Mouse (Mus musculus) brain, embryonic 14.5 days (tissue): ENCODE measurements at regions not wholly inside any gene's neighbourhood (a gene's known extent, or its start where the extent isn't known, plus 50 kb on each side); places are given as distances from the start of the nearest gene placed in this dataset.

Source experiments
- DNase-seq: peaks from one replicate; pipeline ENCODE4 v3.0.0-alpha.2; 2011; ENCODE audit warnings: low read depth
- CTCF ChIP-seq: fragments of 200-500 bp; IDR thresholded peaks from 2 replicates; pipeline ENCODE4 v1.5.1; 2012; ENCODE audit warnings: inconsistent platforms, mild to moderate bottlenecking, moderate library complexity, borderline replicate concordance; ENCODE audit not compliant: insufficient read depth, insufficient read length; ENCODE audit errors: extremely low read depth
- POLR2A ChIP-seq: fragments of 200-500 bp; IDR thresholded peaks from 2 replicates; pipeline ENCODE4 v1.6.1; 2012; ENCODE audit warnings: mild to moderate bottlenecking, inconsistent platforms, borderline replicate concordance; ENCODE audit not compliant: poor library complexity, insufficient read depth, insufficient read length, severe bottlenecking; ENCODE audit errors: extremely low read depth

GRCm38 (mm10) chr2:70914372-70914771 lies 88.8 kb upstream of the Tlk1 start:
- TF ChIP-seq POLR2A = no peak
- no peak for TF ChIP-seq CTCF
- no peak for DNase-seq

- DNase-seq = no peak
Observed at GRCm38 (mm10) chr2:70909401-70909800, 83.9 kb upstream of the Tlk1 start.

DNA sequence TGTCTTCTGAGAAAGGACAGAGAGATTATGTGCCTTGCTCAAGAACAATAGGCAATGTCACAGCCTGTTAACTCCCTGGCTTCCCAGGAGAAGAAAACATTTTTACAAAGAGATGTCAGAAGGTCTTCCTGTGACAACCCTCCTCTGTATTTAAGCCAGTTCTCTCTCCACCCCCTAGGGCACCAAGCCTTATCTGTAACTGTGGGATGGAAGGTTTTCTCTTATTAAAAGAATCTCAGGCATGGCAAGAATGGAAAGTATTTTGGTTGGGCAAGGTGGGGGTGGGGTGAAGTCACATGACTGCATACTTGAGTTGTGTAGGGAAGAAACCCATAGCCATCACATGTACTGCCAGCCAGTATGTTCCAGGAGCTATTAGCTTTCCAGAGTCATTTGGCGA lies 83.1 kb upstream of the Tlk1 start:
- DNase-seq = peak; percentile 45

More at GRCm38 (mm10) chr2:70909401-70909800, 83.9 kb upstream of the Tlk1 start:
- no peak for TF ChIP-seq CTCF
- no peak for TF ChIP-seq POLR2A

GRCm38 (mm10) chr2:70906216-70906615 lies 80.7 kb upstream of the Tlk1 start:
- no peak for TF ChIP-seq CTCF
- no peak for TF ChIP-seq POLR2A
- DNase-seq = no peak

More for the DNA sequence above, 83.1 kb upstream of the Tlk1 start:
- TF ChIP-seq CTCF = no peak
- no peak for TF ChIP-seq POLR2A

- no peak for DNase-seq
- TF ChIP-seq CTCF (no peak), POLR2A (no peak)
Observed at GRCm38 (mm10) chr2:70904429-70904828, 78.9 kb upstream of the Tlk1 start.

GRCm38 (mm10) chr2:70902196-70902595 lies 76.7 kb upstream of the Tlk1 start:
- no peak for DNase-seq
- TF ChIP-seq POLR2A (no peak), CTCF (no peak)

DNA sequence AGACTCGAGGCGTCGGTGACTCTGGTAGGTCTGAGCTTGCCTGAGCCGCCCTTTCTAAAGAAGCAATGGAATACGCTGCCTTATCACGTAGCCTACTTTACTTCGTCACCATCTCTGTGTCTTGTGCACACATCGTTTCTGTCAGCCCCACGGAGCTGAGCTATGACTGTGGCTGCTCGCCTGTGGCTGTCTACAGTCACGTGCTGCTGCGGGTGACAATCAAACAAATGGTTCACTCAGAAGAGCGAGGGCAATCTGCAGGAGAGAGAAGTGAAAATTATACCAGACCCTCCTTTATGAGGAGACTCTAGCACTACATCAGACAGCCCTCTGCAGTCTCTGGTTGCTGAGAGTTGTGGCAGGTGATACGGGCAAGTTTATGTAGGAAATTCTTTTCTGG lies 76.0 kb upstream of the Tlk1 start:
- TF ChIP-seq POLR2A = no peak
- no peak for TF ChIP-seq CTCF
- DNase-seq = peak; percentile 61

GRCm38 (mm10) chr2:70899056-70899455 lies 73.5 kb upstream of the Tlk1 start:
- no peak for DNase-seq
- TF ChIP-seq CTCF = no peak
- no peak for TF ChIP-seq POLR2A

DNA sequence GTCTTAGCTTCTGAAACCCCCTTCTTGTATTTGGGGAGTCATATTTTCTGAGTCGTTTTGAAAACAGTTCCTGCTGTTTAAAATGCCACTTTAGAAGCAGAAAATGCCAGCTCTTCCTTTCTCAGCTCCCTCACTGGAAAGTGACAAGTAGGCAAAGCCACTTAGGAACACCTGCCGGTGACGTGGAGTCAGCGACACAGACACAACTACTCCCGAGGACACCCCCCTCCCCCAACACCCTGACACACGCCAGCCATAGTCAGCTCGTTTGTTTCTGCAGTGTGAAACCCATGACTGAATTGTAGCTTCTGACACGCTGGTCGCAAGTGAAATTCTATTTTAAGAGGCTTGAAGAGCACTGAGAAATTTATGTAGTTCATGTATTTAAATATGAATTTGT lies 72.9 kb upstream of the Tlk1 start:
- TF ChIP-seq POLR2A (no peak), CTCF (no peak)
- DNase-seq = no peak

DNA sequence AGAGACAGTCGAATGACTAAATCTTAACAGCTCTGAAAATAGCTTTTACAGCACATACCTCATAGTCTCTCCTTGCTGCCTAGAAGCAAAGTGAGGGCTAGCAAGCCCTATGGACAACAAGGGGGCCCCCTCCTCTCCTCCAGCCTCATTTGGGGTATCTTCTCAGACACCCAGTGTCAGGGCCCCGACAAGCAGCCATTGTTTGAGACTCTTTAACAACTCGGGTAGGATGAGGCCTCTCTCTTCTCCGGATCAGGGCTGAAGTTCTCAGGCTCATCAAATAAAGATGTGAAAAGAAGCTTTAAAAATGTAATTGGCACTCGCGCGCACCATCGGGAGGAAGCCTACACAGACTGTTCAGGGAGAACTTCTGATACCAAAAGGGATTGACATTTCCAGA lies 71.8 kb upstream of the Tlk1 start:
- TF ChIP-seq CTCF (no peak), POLR2A (no peak)
- no peak for DNase-seq

DNA sequence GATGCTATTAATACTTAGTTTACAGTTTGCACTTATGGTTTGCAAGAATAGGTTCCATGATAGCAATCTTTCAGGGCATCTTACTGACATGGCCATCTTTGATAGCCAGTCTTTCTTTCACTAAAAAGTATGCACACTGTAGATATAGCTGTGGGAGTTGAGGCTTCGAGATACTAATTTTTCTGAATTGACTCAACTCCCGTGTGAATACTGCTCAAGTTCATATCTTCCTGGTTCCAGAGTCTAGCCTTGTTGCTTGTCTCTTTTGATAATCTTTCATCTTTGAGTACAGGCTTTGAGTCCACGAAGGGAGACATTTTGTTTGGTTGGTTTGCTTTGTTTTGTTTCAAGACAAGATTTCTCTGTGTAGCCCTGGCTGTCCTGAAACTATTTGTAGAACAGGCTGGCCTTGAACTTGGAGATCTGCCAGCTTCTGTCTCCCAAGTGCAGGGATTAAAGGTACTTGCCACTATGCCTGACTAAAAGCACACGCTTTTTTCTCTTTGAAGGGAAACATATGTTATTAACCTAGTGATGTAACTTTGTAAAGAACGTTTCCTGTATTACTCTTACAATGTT lies 64.1 kb upstream of the Tlk1 start:
- TF ChIP-seq CTCF (no peak), POLR2A (no peak)
- DNase-seq = no peak

DNA sequence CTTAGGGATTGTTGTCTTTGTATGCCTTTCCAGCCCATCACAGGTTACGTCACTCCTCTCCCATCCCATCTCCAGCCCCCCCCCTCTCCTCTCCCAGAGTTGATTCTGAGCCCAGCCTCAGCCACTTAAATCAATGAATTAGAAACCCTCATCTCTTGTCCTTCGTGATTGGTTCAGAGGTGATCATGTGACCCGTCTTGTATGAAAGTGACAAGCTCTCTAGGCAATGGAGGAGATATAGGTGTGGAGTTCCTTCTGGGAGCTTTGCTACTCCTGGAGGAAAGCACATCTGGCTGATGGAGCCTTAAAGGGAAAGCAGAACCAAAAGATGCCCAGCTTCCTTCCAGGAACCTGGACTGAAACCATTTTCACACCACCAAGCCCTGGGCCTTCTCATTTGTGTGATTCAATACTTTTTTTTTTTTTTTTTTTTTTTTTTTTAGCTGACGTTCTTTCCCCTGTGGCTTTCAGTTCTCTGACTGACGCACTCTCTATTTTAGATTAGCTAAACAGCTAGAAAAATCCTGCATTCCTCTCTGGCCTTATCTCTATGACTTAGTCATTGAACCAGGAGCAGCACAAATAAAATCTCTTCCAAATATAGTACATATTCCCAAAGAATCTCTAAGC lies 63.4 kb upstream of the Tlk1 start:
- DNase-seq = no peak
- TF ChIP-seq POLR2A (no peak), CTCF (no peak)
